Mouse (Mus musculus) olfactory bulb, adult 2 months (tissue): ENCODE data around the gene Dnajc12. TPM values are rescaled to one million over a fixed set of nuclear protein-coding genes. Genes with fewer than 3 reads are reported as not detected.

Source experiments
- H3K27ac ChIP-seq: fragments of 200-500 bp; 2 replicates; pipeline ENCODE4 v1.5.1; 2012; ENCODE audit warnings: low read depth, low read length; ENCODE audit not compliant: insufficient read depth
- H3K4me1 ChIP-seq: fragments of 200-500 bp; 2 replicates; pipeline ENCODE4 v1.6.1; 2012; ENCODE audit warnings: low read length; ENCODE audit not compliant: control insufficient read depth, insufficient read depth
- H3K4me3 ChIP-seq: fragments of 200-500 bp; 2 replicates; pipeline ENCODE4 v1.5.1; 2012; ENCODE audit warnings: mild to moderate bottlenecking, low read depth, low read length, moderate library complexity; ENCODE audit not compliant: insufficient read depth
- CTCF ChIP-seq: fragments of 200-500 bp; IDR thresholded peaks from 2 replicates; pipeline ENCODE4 v1.5.1; 2012; ENCODE audit warnings: low read depth, mild to moderate bottlenecking, low read length, moderate library complexity; ENCODE audit not compliant: insufficient read depth
- POLR2A ChIP-seq: fragments of 200-500 bp; IDR thresholded peaks from 2 replicates; pipeline ENCODE4 v1.6.1; 2012; ENCODE audit warnings: mild to moderate bottlenecking, low read depth, low read length, moderate library complexity; ENCODE audit not compliant: insufficient read depth
- WGBS: fragments of 180-500 bp; shearing (Covaris S2); methylation state at CpG from one replicate; pipeline ENCODE4 v1.1.7; 2018; 5-methylcytosine and 5-hydroxymethylcytosine counted together
- polyA plus RNA-seq: library from polyadenylated mRNA; stranded (reverse); fragments of >200 nt; gene quantifications from 2 replicates; pipeline ENCODE4 v1.2.4, GENCODE M21; 2012; ENCODE audit warnings: low replicate concordance; ENCODE audit not compliant: missing spikeins, insufficient read depth, insufficient read length

The Dnajc12 gene
- polyA plus RNA-seq, 1 experiment = not detected

GRCm38 (mm10) chr10:63415287-63415686, 33.0 kb downstream of the Dnajc12 start:
- WGBS = 72% methylated on average over 7 of the region's 7 CpGs
- TF ChIP-seq CTCF = no peak
- no peak for TF ChIP-seq POLR2A
- no peak overlapping the region for H3K27ac ChIP-seq
- H3K4me3 ChIP-seq = no peak overlapping the region
- no peaks in the 10 kb centered on the region for H3K4me1 ChIP-seq

- no peaks in the 10 kb centered on the region for H3K4me1 ChIP-seq
- 62% methylated on average over 7 of the region's 7 CpGs for WGBS
- H3K4me3 ChIP-seq = no peak overlapping the region
- H3K27ac ChIP-seq = no peak overlapping the region
- no peak for TF ChIP-seq POLR2A
- no peak for TF ChIP-seq CTCF
Measured at GRCm38 (mm10) chr10:63415850-63416249, 33.6 kb downstream of the Dnajc12 start.

- 54% methylated on average over 5 of the region's 5 CpGs for WGBS
- TF ChIP-seq POLR2A (no peak), CTCF (no peak)
- Histone ChIP-seq H3K4me3 (no peak overlapping the region), H3K4me1 (no peaks in the 10 kb centered on the region), H3K27ac (no peak overlapping the region)
Measured at GRCm38 (mm10) chr10:63417061-63417460, 34.8 kb downstream of the Dnajc12 start.

GRCm38 (mm10) chr10:63421739-63422735, 39.8 kb downstream of the Dnajc12 start, which contains the start of gene Gm7075:
Gene Gm7075, minus strand, starts transcription at chr10:63421789.
- WGBS = 88% methylated on average over 18 of the region's 18 CpGs

GRCm38 (mm10) chr10:63422736-63422992, 40.4 kb downstream of the Dnajc12 start:
- whole genome bisulfite sequencing = 75% methylated on average over 5 of the region's 5 CpGs
- Histone ChIP-seq H3K4me3 (no peak overlapping the region), H3K27ac (no peak overlapping the region), H3K4me1 (no peaks in the 10 kb centered on the region)
- TF ChIP-seq CTCF (no peak), POLR2A (no peak)

More at GRCm38 (mm10) chr10:63421739-63422735, 39.8 kb downstream of the Dnajc12 start, which contains the start of gene Gm7075:
- TF ChIP-seq CTCF (no peak), POLR2A (no peak)
- Histone ChIP-seq H3K4me3 (no peak within 1 kb of the TSS), H3K27ac (no peak within 1 kb of the TSS), H3K4me1 (no peaks in the 10 kb centered on the region)

- no peak overlapping the region for H3K27ac ChIP-seq
- no peaks in the 10 kb centered on the region for H3K4me1 ChIP-seq
- 82% methylated on average over 9 of the region's 9 CpGs for WGBS
- TF ChIP-seq CTCF (no peak), POLR2A (no peak)
- H3K4me3 ChIP-seq = no peak overlapping the region
Measured at GRCm38 (mm10) chr10:63423591-63424474, 41.6 kb downstream of the Dnajc12 start.

- H3K4me3 ChIP-seq = no peak overlapping the region
- TF ChIP-seq POLR2A (no peak), CTCF (no peak)
- no peak overlapping the region for H3K27ac ChIP-seq
- H3K4me1 ChIP-seq = no peaks in the 10 kb centered on the region
Measured at GRCm38 (mm10) chr10:63424475-63424814, 42.2 kb downstream of the Dnajc12 start.

GRCm38 (mm10) chr10:63427146-63427545, 44.9 kb downstream of the Dnajc12 start:
- Histone ChIP-seq H3K4me1 (no peaks in the 10 kb centered on the region), H3K27ac (no peak overlapping the region), H3K4me3 (no peak overlapping the region)
- TF ChIP-seq CTCF (no peak), POLR2A (no peak)
- WGBS = 85% methylated on average over 8 of the region's 8 CpGs

GRCm38 (mm10) chr10:63428243-63429022, 46.2 kb downstream of the Dnajc12 start:
- no peak for TF ChIP-seq CTCF
- TF ChIP-seq POLR2A = no peak
- no peak overlapping the region for H3K27ac ChIP-seq
- WGBS = 18% methylated on average over 19 of the region's 19 CpGs
- H3K4me3 ChIP-seq = peak overlapping the region; percentile 44
- H3K4me1 ChIP-seq = no peaks in the 10 kb centered on the region
